Mouse (Mus musculus) lung, postnatal 0 days (tissue): ENCODE measurements at regions not wholly inside any gene's neighbourhood (a gene's known extent, or its start where the extent isn't known, plus 50 kb on each side); places are given as distances from the start of the nearest gene placed in this dataset.

Source experiments
- ATAC-seq: fragments of 200-750 bp; cut with Nextera tagmentation; 2 replicates; pipeline ENCODE4 v1.8.0; 2017; ENCODE audit warnings: moderate library complexity
- DNase-seq: peaks from one replicate; pipeline ENCODE4 v3.0.0-alpha.2; 2016; ENCODE audit warnings: low spot score
- H3K27ac ChIP-seq: fragments of 300-500 bp; sonication (generic); 2 replicates; pipeline ENCODE4 v1.5.1; 2014; ENCODE audit warnings: antibody characterized with exemption, mild to moderate bottlenecking, low read length, mixed read lengths
- H3K27me3 ChIP-seq: fragments of 300-500 bp; sonication (generic); replicated peaks from 2 replicates; pipeline ENCODE4 v1.6.1; 2014; ENCODE audit warnings: low read length, mixed read lengths; ENCODE audit not compliant: insufficient read depth
- H3K36me3 ChIP-seq: fragments of 300-500 bp; sonication (generic); 2 replicates; pipeline ENCODE4 v1.6.1; 2014; ENCODE audit warnings: low read length, mixed read lengths; ENCODE audit not compliant: insufficient read depth
- H3K4me1 ChIP-seq: fragments of 300-500 bp; sonication (generic); 2 replicates; pipeline ENCODE4 v1.6.1; 2014; ENCODE audit warnings: antibody characterized with exemption, low read depth, low read length, mixed read lengths; ENCODE audit not compliant: insufficient read depth
- H3K4me2 ChIP-seq: fragments of 300-500 bp; sonication (generic); replicated peaks from 2 replicates; pipeline ENCODE4 v1.6.1; 2014; ENCODE audit warnings: low read depth, mild to moderate bottlenecking, low read length, moderate library complexity, mixed read lengths
- H3K4me3 ChIP-seq: fragments of 300-500 bp; sonication (generic); 2 replicates; pipeline ENCODE4 v1.5.1; 2014; ENCODE audit warnings: low read depth, low read length
- H3K9ac ChIP-seq: fragments of 300-500 bp; sonication (generic); replicated peaks from 2 replicates; pipeline ENCODE4 v1.6.1; 2014; ENCODE audit warnings: low read depth, mild to moderate bottlenecking
- H3K9me3 ChIP-seq: fragments of 300-500 bp; sonication (generic); 2 replicates; pipeline ENCODE4 v1.6.1; 2016; ENCODE audit warnings: low read length, mixed read lengths
- CTCF ChIP-seq: IDR thresholded peaks from 2 replicates; pipeline ENCODE4 v1.5.1; 2016; ENCODE audit warnings: antibody characterized with exemption, mild to moderate bottlenecking
- EP300 ChIP-seq: IDR thresholded peaks from 2 replicates; pipeline ENCODE4 v1.6.1; 2016; ENCODE audit warnings: antibody characterized with exemption, mild to moderate bottlenecking, control low read depth
- WGBS: fragments of 180-500 bp; shearing (Covaris S2); extraction: QIAGEN DNeasy Blood & Tissue Kit; methylation state at CpG from one replicate; pipeline ENCODE4 v1.1.7; 2014; 5-methylcytosine and 5-hydroxymethylcytosine counted together

GRCm38 (mm10) chr11:22573166-22573565, 61.3 kb downstream of the Tmem17 start:
- no peak for ATAC-seq
- H3K4me1 ChIP-seq = no peaks in the 10 kb centered on the region
- H3K4me3 ChIP-seq = no peak overlapping the region
- H3K9me3 ChIP-seq = no peaks in the 10 kb centered on the region
- no peaks in the 10 kb centered on the region for H3K36me3 ChIP-seq
- no peaks in the 10 kb centered on the region for H3K27me3 ChIP-seq
- 65% methylated on average over 2 of the region's 2 CpGs for WGBS
- H3K4me2 ChIP-seq = no peak overlapping the region
- TF ChIP-seq EP300 = no peak
- no peak for TF ChIP-seq CTCF
- H3K27ac ChIP-seq = no peak overlapping the region
- no peak for DNase-seq
- H3K9ac ChIP-seq = no peak overlapping the region

- DNase-seq = no peak
- Histone ChIP-seq H3K4me2 (no peak overlapping the region), H3K4me1 (no peaks in the 10 kb centered on the region), H3K9me3 (no peaks in the 10 kb centered on the region), H3K9ac (no peak overlapping the region), H3K27ac (no peak overlapping the region), H3K36me3 (no peaks in the 10 kb centered on the region), H3K27me3 (no peaks in the 10 kb centered on the region), H3K4me3 (no peak overlapping the region)
- 60% methylated on average over 3 of the region's 3 CpGs for WGBS
- ATAC-seq = no peak
- TF ChIP-seq EP300 (no peak), CTCF (no peak)
These were observed 61.9 kb downstream of the Tmem17 start for GRCm38 (mm10) chr11:22573802-22574201.

- Histone ChIP-seq H3K9me3 (no peaks in the 10 kb centered on the region), H3K4me2 (no peak overlapping the region), H3K27ac (no peak overlapping the region), H3K4me3 (no peak overlapping the region), H3K36me3 (no peaks in the 10 kb centered on the region), H3K27me3 (no peaks in the 10 kb centered on the region), H3K4me1 (no peaks in the 10 kb centered on the region), H3K9ac (no peak overlapping the region)
- TF ChIP-seq EP300 (no peak), CTCF (no peak)
- WGBS = 67% methylated on average over 2 of the region's 2 CpGs
- ATAC-seq (no peak), DNase-seq (no peak)
These were observed 62.6 kb downstream of the Tmem17 start for GRCm38 (mm10) chr11:22574506-22574905.

- peak overlapping the region; percentile 49; the same call in 1 of the 2 replicates for H3K27ac ChIP-seq
- H3K36me3 ChIP-seq = no peaks in the 10 kb centered on the region
- H3K27me3 ChIP-seq = no peaks in the 10 kb centered on the region
- peaks cover 14% of the 10 kb centered on the region; the same call in 1 of the 2 replicates for H3K4me1 ChIP-seq
- 33% methylated on average over 5 of the region's 5 CpGs for WGBS
- H3K9ac ChIP-seq = no peak overlapping the region
- H3K4me2 ChIP-seq = peak overlapping the region; percentile 32; the same call in 1 of the 2 replicates
- DNase-seq = no peak
- TF ChIP-seq EP300 (no peak), CTCF (no peak)
- H3K4me3 ChIP-seq = no peak overlapping the region
- no peak; the same call in none of the 2 replicates for ATAC-seq
- H3K9me3 ChIP-seq = no peaks in the 10 kb centered on the region
These were observed 72.2 kb downstream of the Tmem17 start for GRCm38 (mm10) chr11:22584100-22584487.

DNA sequence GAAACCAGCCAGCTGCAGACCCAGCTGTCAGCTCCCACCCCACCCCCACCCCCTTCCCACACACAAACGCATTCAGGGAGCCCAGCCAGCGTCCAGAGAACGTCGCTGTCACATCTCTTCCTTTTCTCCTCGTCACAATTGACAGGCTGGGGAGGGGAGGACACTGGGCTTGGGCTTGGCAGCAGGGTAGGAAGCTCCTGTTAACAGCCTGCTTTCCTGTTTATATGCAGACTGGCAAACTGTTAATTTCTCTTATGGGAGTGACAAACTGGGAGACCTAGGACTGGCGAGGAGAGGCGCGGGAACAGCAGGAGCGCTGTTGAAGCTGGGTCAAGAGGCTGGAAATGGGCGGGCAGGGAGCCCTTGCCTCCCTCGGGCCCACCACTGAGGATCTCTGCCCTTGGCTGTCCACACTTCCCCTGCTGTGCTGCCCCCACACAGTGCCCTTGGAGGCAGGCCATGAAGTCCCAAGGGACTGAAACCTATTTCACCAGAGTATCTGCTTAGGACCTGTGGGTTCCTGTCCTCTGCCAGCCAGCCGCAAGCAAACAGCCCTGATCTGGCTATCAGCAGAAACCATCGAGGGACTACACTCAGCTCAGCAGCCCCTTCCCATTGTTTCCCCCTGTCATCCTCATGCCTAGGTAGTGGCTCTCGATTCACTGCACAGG, 72.7 kb downstream of the Tmem17 start:
- peaks cover 18% of the 10 kb centered on the region; the same call in 1 of the 2 replicates for H3K4me1 ChIP-seq
- H3K36me3 ChIP-seq = no peaks in the 10 kb centered on the region
- peak; percentile 92 for DNase-seq
- no peaks in the 10 kb centered on the region for H3K27me3 ChIP-seq
- peak overlapping the region; percentile 68 for H3K27ac ChIP-seq
- H3K9ac ChIP-seq = no peak overlapping the region
- H3K4me3 ChIP-seq = no peak overlapping the region
- no peaks in the 10 kb centered on the region for H3K9me3 ChIP-seq
- peak; percentile 33; the same call in 1 of the 2 replicates for TF ChIP-seq CTCF
- peak; percentile 92 for TF ChIP-seq EP300
- peak overlapping the region; percentile 32 for H3K4me2 ChIP-seq
- 12% methylated on average over 14 of the region's 14 CpGs for WGBS
- peak; percentile 93 for ATAC-seq

GRCm38 (mm10) chr11:22587691-22588241, 75.9 kb downstream of the Tmem17 start:
- Histone ChIP-seq H3K4me2 (no peak overlapping the region), H3K27me3 (no peaks in the 10 kb centered on the region), H3K36me3 (no peaks in the 10 kb centered on the region), H3K4me1 (peaks cover 18% of the 10 kb centered on the region; the same call in 1 of the 2 replicates), H3K4me3 (no peak overlapping the region), H3K27ac (peak overlapping the region; percentile 51; the same call in 1 of the 2 replicates), H3K9ac (no peak overlapping the region), H3K9me3 (no peaks in the 10 kb centered on the region)
- TF ChIP-seq EP300 (no peak; the same call in 1 of the 2 replicates), CTCF (no peak)
- DNase-seq (peak; percentile 65), ATAC-seq (peak; percentile 14)
- 24% methylated on average over 7 of the region's 7 CpGs for WGBS
